Mouse (Mus musculus) megakaryocyte, embryonic 14.5 days (primary cell): ENCODE data around the gene Pcgf2.

Experiments used
- FLI1 ChIP-seq: IDR thresholded peaks from 2 replicates; pipeline ENCODE4 v1.6.1; 2012; ENCODE audit warnings: low read length, inconsistent platforms, mixed read lengths
- GATA1 ChIP-seq: IDR thresholded peaks from 3 replicates; pipeline ENCODE4 v1.6.1; 2012; ENCODE audit warnings: mixed read lengths, low read length, inconsistent platforms, borderline replicate concordance

- no peak for TF ChIP-seq GATA1
- TF ChIP-seq FLI1: no peak
Observed at GRCm38 (mm10) chr11:97698741-97699611, 1.3 kb downstream of the Pcgf2 start.
